ENCODE assay signal across 9 mouse cellular contexts in the genomic region with DNA sequence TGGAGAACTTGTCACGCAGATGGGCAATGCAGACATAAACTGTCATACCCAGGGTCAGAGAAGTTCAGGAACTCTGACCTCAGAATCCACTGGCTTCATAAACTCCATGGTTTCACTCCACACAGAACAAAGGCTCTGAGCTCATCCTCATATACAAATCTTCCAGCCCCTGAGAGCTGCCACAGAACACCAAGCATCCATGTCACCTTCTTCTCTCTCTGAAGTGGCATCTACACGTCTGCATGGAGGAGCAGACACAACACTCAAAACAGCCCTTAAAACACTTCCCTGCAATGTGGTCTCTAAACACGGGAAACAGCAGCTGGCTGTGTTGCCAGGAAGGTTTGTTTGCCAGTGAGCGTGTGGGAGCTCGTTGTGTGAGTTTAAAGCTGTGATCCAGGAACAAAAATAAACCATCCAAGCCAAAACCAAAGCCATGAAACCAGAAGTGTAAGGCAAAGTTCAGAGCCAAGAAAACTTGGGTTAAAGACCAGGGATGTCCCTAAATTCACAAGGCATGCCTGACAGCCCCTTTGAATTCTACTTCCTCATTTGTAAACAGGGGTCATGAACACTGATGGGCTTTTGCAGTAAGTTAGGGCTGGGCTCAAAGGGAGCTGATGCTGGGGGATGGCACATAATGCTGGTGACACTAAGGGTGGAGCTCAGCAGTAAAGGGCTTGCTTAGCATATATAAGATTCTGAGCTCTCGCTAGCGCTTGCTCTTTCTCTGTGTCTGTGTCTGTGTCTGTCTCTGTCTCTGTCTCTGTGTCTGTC. TPM values are rescaled to one million over a fixed set of nuclear protein-coding genes. Genes with fewer than 3 reads are reported as not detected.
DNase-seq lines count a peak whose midpoint lies in the region; TF ChIP-seq lines count a peak whose summit lies in the region.
"Had no signal": no experiment of that assay in that cellular context is flagged by ENCODE, and none has a peak within 500 bp of the region (broad histone marks: within the 10 kb centered on the region; RNA-seq: fewer than 3 reads in every experiment).

No protein-coding gene starts in this region.

- no peak for TF ChIP-seq POLR2A in brain, embryonic 14.5 days (IDR thresholded peaks at IDR 0.05; ENCODE audit: borderline replicate concordance, extremely low read depth, insufficient read depth, insufficient read length, poor library complexity, severe bottlenecking)

- no peak for TF ChIP-seq CTCF in brain, embryonic 14.5 days (IDR thresholded peaks at IDR 0.05; ENCODE audit: borderline replicate concordance, extremely low read depth, insufficient read depth, insufficient read length)

- peak; percentile 23 for DNase-seq in adrenal gland, postnatal 10 days
- no peak for DNase-seq in adrenal gland, postnatal 4 days (ENCODE audit: low spot score in 2 of 2)
- peak; percentile 57 to 62 for DNase-seq in left cerebral cortex, postnatal 25 days (ENCODE audit: low spot score in 2 of 2)
- no peak for DNase-seq in left cerebral cortex, postnatal 4 days
- DNase-seq in brain, embryonic 14.5 days (ENCODE audit: low read depth): peak; percentile 37
- peak; percentile 46 for DNase-seq in lung, postnatal 14 days
- DNase-seq in urinary bladder, postnatal 10 days (ENCODE audit: low spot score): no peak
- DNase-seq in urinary bladder, adult 18-20 months (ENCODE audit: low spot score in 2 of 2): no peak
- DNase-seq: cerebellum, adult 2 months had no signal

- intact Hi-C loops in left cerebral cortex, postnatal 25 days (cut with DNase I): no loop called here
- intact Hi-C loops in left cerebral cortex, postnatal 4 days (cut with DNase I): loop anchor here (5.0 kb wide), 1 partner anchor 480 kb away; no protein-coding TSS in a partner anchor

RNA-seq across cellular contexts. Expression of gene Ubash3b, which starts 24.6 kb away (rescaled TPM):
- 1 to 10 TPM; 3.0 to 5.4 TPM for total RNA-seq in adrenal gland, postnatal 10 days (2021)
- 1 to 10 TPM; 6.5 to 6.7 TPM for total RNA-seq in adrenal gland, postnatal 4 days (2021)
- 10 to 100 TPM; 23.9 to 26.1 TPM for total RNA-seq in left cerebral cortex, postnatal 25 days (2021)
- total RNA-seq in left cerebral cortex, postnatal 4 days (2021): 10 to 100 TPM; 24.9 to 29.0 TPM
- polyA plus RNA-seq in brain, embryonic 14.5 days (2012; rRNA removed): 13.1 and 16.3 TPM in 2 replicates

Comparison
In these comparisons a context has a peak if more than half of its experiments do, and no peak if none do; other contexts are left out.
1. DNase-seq: peak in adrenal gland, postnatal 10 days (single experiment), left cerebral cortex, postnatal 25 days (2 of 2), brain, embryonic 14.5 days (single experiment) and lung, postnatal 14 days (single experiment); none in adrenal gland, postnatal 4 days (0 of 2), left cerebral cortex, postnatal 4 days (single experiment), urinary bladder, postnatal 10 days (single experiment) and urinary bladder, adult 18-20 months (0 of 2).